Mouse (Mus musculus) left cerebral cortex, postnatal 36 days (tissue): ENCODE data around the gene Gsdma. TPM values are rescaled to one million over a fixed set of nuclear protein-coding genes. Genes with fewer than 3 reads are reported as not detected.

Experiments used
- total RNA-seq, 2 experiments: library from RNA; stranded (reverse); gene quantifications; 2 replicates each; pipeline ENCODE4 v1.2.3; 2021

Gene Gsdma
- total RNA-seq, 2 experiments from 2014 or later: not detected

Other genes with a start within 250 kb of the Gsdma start
- gene Mien1, start 225.4 kb upstream of the Gsdma start, total RNA-seq: 100 to 1,000 TPM; 100 to 126 TPM
- 1 to 10 TPM; 2.8 to 2.9 TPM for gene Grb7, start 218.0 kb upstream of the Gsdma start, total RNA-seq
- not detected for gene Ikzf3, start 118.3 kb upstream of the Gsdma start, total RNA-seq
- gene Zpbp2, start 113.3 kb upstream of the Gsdma start, total RNA-seq: under 1 TPM in 1 of 2 experiments, not detected in 1; 0.20 TPM
- 10 to 100 TPM; 46.5 to 47.8 TPM for gene Ormdl3, start 77.0 kb upstream of the Gsdma start, total RNA-seq
- gene Lrrc3c, start 66.1 kb upstream of the Gsdma start, total RNA-seq: not detected
- 10 to 100 TPM in 1 of 2 experiments, 1 to 10 TPM in 1; 9.4 to 10.6 TPM for gene Gm12355, start 38.7 kb upstream of the Gsdma start, total RNA-seq
- not detected for gene Gsdma3, start 38.0 kb upstream of the Gsdma start, total RNA-seq
- gene Gsdma2, start 17.6 kb upstream of the Gsdma start, total RNA-seq: not detected
- 100 to 1,000 TPM; 131 to 145 TPM for gene Psmd3, start 18.2 kb downstream of the Gsdma start, total RNA-seq
- not detected for gene Csf3, start 36.9 kb downstream of the Gsdma start, total RNA-seq
- 100 to 1,000 TPM; 123 to 133 TPM for gene Med24, start 65.1 kb downstream of the Gsdma start, total RNA-seq
- 100 to 1,000 TPM; 718 to 779 TPM for gene Thra, start 76.3 kb downstream of the Gsdma start, total RNA-seq
- 100 to 1,000 TPM; 117 to 141 TPM for gene Nr1d1, start 111.0 kb downstream of the Gsdma start, total RNA-seq
- 100 to 1,000 TPM; 169 to 193 TPM for gene Msl1, start 131.2 kb downstream of the Gsdma start, total RNA-seq
- gene Casc3, start 140.6 kb downstream of the Gsdma start, total RNA-seq: 10 to 100 TPM; 46.7 to 63.5 TPM
- 100 to 1,000 TPM; 139 to 161 TPM for gene Rapgefl1, start 172.4 kb downstream of the Gsdma start, total RNA-seq
- gene Wipf2, start 199.3 kb downstream of the Gsdma start, total RNA-seq: 10 to 100 TPM; 67.4 to 74.6 TPM
- gene Cdc6, start 243.4 kb downstream of the Gsdma start, total RNA-seq: under 1 TPM; 0.39 to 0.47 TPM